Mouse (Mus musculus) stomach, postnatal 0 days (tissue): ENCODE measurements around the gene Pigs. TPM values are rescaled to one million over a fixed set of nuclear protein-coding genes. Genes with fewer than 3 reads are reported as not detected.

Source experiments
- ATAC-seq: fragments of 200-750 bp; cut with Nextera tagmentation; 2 replicates; pipeline ENCODE4 v1.8.0; 2017; ENCODE audit not compliant: low FRiP score, low TSS enrichment
- DNase-seq: peaks from one replicate; pipeline ENCODE4 v3.0.0-alpha.2; 2016; ENCODE audit warnings: low spot score
- H3K27ac ChIP-seq: fragments of 300-500 bp; sonication (generic); replicated peaks from 2 replicates; pipeline ENCODE4 v1.5.1; 2014; ENCODE audit warnings: mild to moderate bottlenecking, control low read depth
- H3K27me3 ChIP-seq: fragments of 300-500 bp; sonication (generic); 2 replicates; pipeline ENCODE4 v1.6.1; 2014; ENCODE audit warnings: low read length; ENCODE audit not compliant: control insufficient read depth, insufficient read depth
- H3K36me3 ChIP-seq: fragments of 300-500 bp; sonication (generic); 2 replicates; pipeline ENCODE4 v1.6.1; 2014; ENCODE audit warnings: low read length, mixed read lengths; ENCODE audit not compliant: control insufficient read depth, insufficient read depth
- H3K4me1 ChIP-seq: fragments of 300-500 bp; sonication (generic); replicated peaks from 2 replicates; pipeline ENCODE4 v1.6.1; 2014; ENCODE audit warnings: antibody characterized with exemption; ENCODE audit not compliant: control insufficient read depth, insufficient read depth
- H3K4me2 ChIP-seq: fragments of 300-500 bp; sonication (generic); replicated peaks from 2 replicates; pipeline ENCODE4 v1.6.1; 2014; ENCODE audit warnings: low read depth, mild to moderate bottlenecking, control low read depth, moderate library complexity
- H3K4me3 ChIP-seq: fragments of 300-500 bp; sonication (generic); 2 replicates; pipeline ENCODE4 v1.5.1; 2014; ENCODE audit warnings: low read depth, low read length, control low read depth
- H3K9ac ChIP-seq: fragments of 300-500 bp; sonication (generic); 2 replicates; pipeline ENCODE4 v1.6.1; 2014; ENCODE audit warnings: mild to moderate bottlenecking, low read length, control low read depth, mixed read lengths
- H3K9me3 ChIP-seq: fragments of 300-500 bp; sonication (generic); 2 replicates; pipeline ENCODE4 v1.6.1; 2016; ENCODE audit warnings: low read length; ENCODE audit not compliant: control insufficient read depth
- CTCF ChIP-seq: IDR thresholded peaks from 2 replicates; pipeline ENCODE4 v1.5.1; 2016; ENCODE audit warnings: antibody characterized with exemption, low read depth, mild to moderate bottlenecking, moderate library complexity
- EP300 ChIP-seq: optimal IDR thresholded peaks from 2 replicates; pipeline ENCODE3; 2016; ENCODE audit warnings: antibody characterized with exemption
- WGBS: fragments of 180-500 bp; shearing (Covaris S2); extraction: QIAGEN DNeasy Blood & Tissue Kit; methylation state at CpG from one replicate; pipeline ENCODE4 v1.1.7; 2014; 5-methylcytosine and 5-hydroxymethylcytosine counted together
- polyA plus RNA-seq: library from polyadenylated mRNA; unstranded; fragments of >200 nt; fragmentation: Nextera tagmentation; extraction: Ambion mirVana; gene quantifications from 2 replicates; pipeline ENCODE4 v1.2.1, GENCODE M21; 2015

The Pigs gene
- polyA plus RNA-seq, 1 experiment from 2014 or later = 36.2 TPM

DNA sequence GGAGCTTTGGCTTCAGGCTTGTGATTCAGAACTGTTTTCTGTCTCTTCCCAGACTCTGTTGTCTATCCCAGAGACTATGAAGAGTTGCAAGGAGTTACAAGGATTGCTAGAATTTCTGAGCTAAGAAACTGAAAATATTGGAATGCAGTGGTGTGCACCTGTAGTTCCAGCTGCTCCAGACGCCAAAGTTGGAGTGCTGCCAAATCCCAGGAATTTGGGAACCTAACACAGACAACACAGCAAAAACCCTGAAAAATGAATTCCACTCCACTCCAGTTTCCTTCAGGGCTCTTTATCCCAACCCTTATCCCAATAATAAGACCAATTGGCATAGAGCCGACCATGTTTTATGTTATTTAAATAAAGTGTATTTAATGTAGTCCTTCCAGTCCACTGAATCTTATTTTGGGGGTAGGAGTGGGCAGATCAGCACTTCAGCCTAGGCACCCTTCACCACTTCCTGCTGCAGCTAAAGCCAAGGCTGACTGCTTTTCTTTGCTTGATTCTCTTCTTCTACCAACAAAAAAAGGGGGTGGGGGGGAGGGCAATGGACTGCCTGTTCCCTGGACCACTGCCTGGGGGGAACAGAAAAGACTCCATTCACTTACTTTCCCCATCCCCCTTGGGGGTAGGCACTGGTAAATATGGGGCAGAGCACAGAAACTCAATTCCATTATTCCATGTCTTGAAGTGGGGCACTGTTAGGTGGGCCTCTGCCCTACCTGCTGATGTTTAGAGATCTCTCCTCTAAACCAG, 6.0 kb upstream of the Pigs start:
- 0 out of 2 replicates have a peak overlapping the region, but pooled peaks have one; percentile 18 for H3K27ac ChIP-seq

DNA sequence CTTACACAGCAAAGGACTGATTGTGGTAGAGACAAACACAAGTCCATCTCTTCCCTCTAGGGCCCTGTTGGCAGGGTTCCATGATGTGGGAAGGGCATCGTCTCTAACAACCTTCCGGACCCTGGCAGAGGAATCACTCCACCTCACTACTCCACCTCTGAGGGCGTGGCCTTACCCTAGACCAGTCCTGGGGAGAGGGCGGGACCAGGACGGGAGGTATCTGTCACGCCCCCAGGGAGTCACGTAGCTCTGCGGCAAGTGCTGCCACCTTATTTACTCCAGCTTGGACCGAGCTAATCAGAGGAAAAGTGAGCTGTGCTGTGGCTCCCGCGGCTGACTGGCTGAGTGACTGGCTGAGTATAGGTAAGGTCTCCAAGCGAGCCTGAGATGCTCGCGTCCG, 5.4 kb upstream of the Pigs start, which contains the start of gene Aldoc:
Gene Aldoc, plus strand, starts transcription at position 109 of the 400 bp plus-strand sequence.
- H3K9ac ChIP-seq = no peak within 1 kb of the TSS

More for the DNA sequence above, 6.0 kb upstream of the Pigs start:
- Histone ChIP-seq H3K4me3 (no peak overlapping the region), H3K9ac (no peak overlapping the region), H3K36me3 (no peaks in the 10 kb centered on the region), H3K27me3 (no peaks in the 10 kb centered on the region), H3K9me3 (no peaks in the 10 kb centered on the region), H3K4me2 (peak overlapping the region; percentile 45), H3K4me1 (no peaks in the 10 kb centered on the region)
- TF ChIP-seq EP300 (no peak), CTCF (no peak)
- 30% methylated on average over 2 of the region's 2 CpGs for WGBS
- peak; percentile 43 for ATAC-seq
- DNase-seq = no peak

DNA sequence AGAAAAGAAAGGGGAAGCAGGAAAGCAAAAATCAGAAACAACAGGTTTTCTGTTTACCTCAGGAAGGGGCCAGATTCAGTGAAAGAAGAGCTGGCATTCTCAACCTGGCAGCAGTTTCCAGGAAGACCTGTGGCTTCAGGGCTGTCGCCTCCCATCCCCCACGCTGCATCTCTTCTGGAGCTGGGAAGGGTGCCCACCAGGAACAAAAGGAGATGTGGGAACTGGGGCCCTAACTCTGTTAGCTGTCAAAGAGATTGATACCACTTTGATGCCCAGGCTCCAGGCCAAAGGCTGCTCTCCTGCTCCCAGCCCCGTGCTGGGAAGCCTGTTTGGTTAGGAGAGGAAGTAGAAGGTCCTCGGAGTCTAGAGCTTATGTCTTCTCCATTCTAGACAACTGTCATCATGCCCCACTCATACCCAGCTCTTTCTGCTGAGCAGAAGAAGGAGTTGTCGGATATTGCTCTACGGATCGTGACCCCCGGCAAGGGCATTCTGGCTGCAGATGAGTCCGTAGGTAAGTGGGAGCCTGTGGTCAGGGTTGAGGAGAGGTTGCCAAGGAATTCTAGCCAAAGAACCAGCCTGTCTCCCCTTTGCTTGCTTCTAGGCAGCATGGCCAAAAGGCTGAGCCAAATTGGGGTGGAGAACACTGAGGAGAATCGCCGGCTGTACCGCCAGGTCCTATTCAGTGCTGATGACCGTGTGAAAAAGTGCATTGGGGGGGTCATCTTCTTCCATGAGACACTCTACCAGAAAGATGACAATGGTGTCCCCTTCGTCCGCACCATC, 4.0 kb upstream of the Pigs start:
- no peak overlapping the region for H3K4me2 ChIP-seq

More for the DNA sequence above, 5.4 kb upstream of the Pigs start, which contains the start of gene Aldoc:
- Histone ChIP-seq H3K4me2 (peak within 1 kb of the TSS; percentile 45), H3K27ac (0 out of 2 replicates have a peak within 1 kb of the TSS, but pooled peaks have one; percentile 24), H3K4me3 (peak within 1 kb of the TSS; percentile 17; the same call in 1 of the 2 replicates), H3K4me1 (no peaks in the 10 kb centered on the region), H3K36me3 (no peaks in the 10 kb centered on the region), H3K27me3 (no peaks in the 10 kb centered on the region), H3K9me3 (no peaks in the 10 kb centered on the region)
- WGBS = 9% methylated on average over 15 of the region's 15 CpGs
- peak; percentile 13; the same call in 1 of the 2 replicates for TF ChIP-seq CTCF
- no peak for TF ChIP-seq EP300
- DNase-seq = peak; percentile 95
- ATAC-seq = peak; percentile 97

DNA sequence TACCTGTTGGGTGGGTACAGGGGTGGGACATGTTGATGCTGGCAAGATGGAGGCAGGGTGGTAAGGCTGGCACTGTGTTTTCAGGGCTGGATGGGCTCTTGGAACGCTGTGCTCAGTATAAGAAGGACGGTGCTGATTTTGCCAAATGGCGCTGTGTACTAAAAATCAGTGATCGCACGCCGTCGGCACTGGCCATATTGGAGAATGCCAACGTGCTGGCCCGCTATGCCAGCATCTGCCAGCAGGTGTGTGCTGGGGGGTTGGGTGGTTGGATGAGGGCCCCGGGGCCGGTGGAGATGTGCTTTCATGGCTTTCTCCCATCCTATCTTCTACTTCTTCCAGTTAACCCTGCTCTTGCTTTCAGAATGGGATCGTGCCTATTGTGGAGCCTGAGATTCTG, 3.2 kb upstream of the Pigs start:
- Histone ChIP-seq H3K27me3 (no peaks in the 10 kb centered on the region), H3K4me1 (peaks cover 5% of the 10 kb centered on the region; the same call in 1 of the 2 replicates), H3K4me2 (no peak overlapping the region), H3K4me3 (no peak overlapping the region), H3K9me3 (no peaks in the 10 kb centered on the region), H3K9ac (no peak overlapping the region), H3K27ac (no peak overlapping the region), H3K36me3 (no peaks in the 10 kb centered on the region)
- TF ChIP-seq CTCF (peak; percentile 5; the same call in 1 of the 2 replicates), EP300 (no peak)
- 94% methylated on average over 12 of the region's 12 CpGs for WGBS
- DNase-seq = no peak
- no peak for ATAC-seq

More for the DNA sequence above, 4.0 kb upstream of the Pigs start:
- no peaks in the 10 kb centered on the region for H3K36me3 ChIP-seq
- no peak for ATAC-seq
- no peak overlapping the region for H3K9ac ChIP-seq
- no peak overlapping the region for H3K4me3 ChIP-seq
- H3K27ac ChIP-seq = no peak overlapping the region
- H3K4me1 ChIP-seq = peaks cover 5% of the 10 kb centered on the region; the same call in 1 of the 2 replicates
- no peaks in the 10 kb centered on the region for H3K27me3 ChIP-seq
- DNase-seq = no peak
- TF ChIP-seq EP300 = no peak
- no peak for TF ChIP-seq CTCF
- 81% methylated on average over 15 of the region's 15 CpGs for WGBS
- no peaks in the 10 kb centered on the region for H3K9me3 ChIP-seq

DNA sequence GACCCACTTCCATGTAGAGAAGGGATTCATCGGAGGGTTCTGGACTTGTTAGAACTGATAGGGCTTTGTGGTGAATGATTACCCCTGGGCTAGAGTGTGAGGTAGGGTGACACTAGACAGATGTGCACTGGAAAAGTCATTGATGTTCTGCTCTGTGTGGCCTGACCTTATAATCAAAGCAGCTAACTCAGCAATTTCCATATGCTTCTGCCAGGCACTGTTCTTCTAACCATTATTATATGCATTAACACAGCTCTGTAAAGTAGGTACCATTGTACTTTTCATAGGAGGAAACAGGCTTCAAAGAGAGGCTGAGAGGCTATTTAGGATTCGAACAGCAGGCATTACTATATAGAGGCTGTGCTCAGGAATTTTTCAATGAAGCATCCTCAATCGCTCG, 1.0 kb upstream of the Pigs start:
- Histone ChIP-seq H3K27me3 (no peaks in the 10 kb centered on the region), H3K27ac (no peak overlapping the region), H3K9me3 (no peaks in the 10 kb centered on the region), H3K4me2 (no peak overlapping the region), H3K4me3 (no peak overlapping the region), H3K9ac (no peak overlapping the region), H3K4me1 (peaks cover 5% of the 10 kb centered on the region; the same call in 1 of the 2 replicates), H3K36me3 (no peaks in the 10 kb centered on the region)
- 90% methylated on average over 4 of the region's 4 CpGs for WGBS
- no peak for DNase-seq
- TF ChIP-seq EP300 = no peak
- no peak for TF ChIP-seq CTCF
- ATAC-seq = no peak
